32 mouse cellular contexts compared by ENCODE assay signal in the genomic region with DNA sequence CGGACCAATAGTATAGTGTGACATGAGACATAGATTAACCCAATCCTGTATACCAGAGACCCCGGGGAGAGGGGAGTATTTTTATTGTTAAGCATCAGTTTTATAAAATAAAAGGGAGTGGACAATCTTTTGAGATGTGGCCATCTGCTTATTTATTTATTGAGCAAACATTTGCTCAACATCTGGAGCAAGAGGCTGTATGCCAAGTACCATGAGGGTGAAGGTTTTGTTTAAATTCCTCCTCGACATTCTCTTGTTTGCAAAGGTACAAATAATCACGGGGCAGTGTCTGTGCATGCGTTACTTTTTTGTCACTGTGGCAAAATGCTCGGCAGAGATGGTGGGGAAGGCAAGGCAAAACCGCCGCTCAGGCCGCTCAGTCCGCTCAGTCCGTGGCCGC. TPM values are rescaled to one million over a fixed set of nuclear protein-coding genes. Genes with fewer than 3 reads are reported as not detected.
DNase-seq lines count a peak whose midpoint lies in the region; ATAC-seq and TF ChIP-seq lines count a peak whose summit lies in the region.
"Had no signal": no experiment of that assay in that cellular context is flagged by ENCODE, and none has a peak within 500 bp of the region (broad histone marks: within the 10 kb centered on the region; RNA-seq: fewer than 3 reads in every experiment).

No protein-coding gene starts in this region.

- H3K36me3 ChIP-seq in liver, adult 2 months (ENCODE audit: control insufficient read depth, insufficient read depth, low read length): no peaks in the 10 kb centered on the region
- H3K36me3 ChIP-seq in liver, embryonic 12.5 days: no peaks in the 10 kb centered on the region
- no peaks in the 10 kb centered on the region for H3K36me3 ChIP-seq in lung, embryonic 16.5 days (ENCODE audit: control insufficient read depth, insufficient read depth, low read length)
- H3K36me3 ChIP-seq: embryonic facial prominence, embryonic 13.5 days; embryonic facial prominence, embryonic 15.5 days; forebrain, embryonic 10.5 days; forebrain, embryonic 12.5 days had no signal

- H3K4me1 ChIP-seq in liver, adult 2 months (ENCODE audit: control insufficient read depth, insufficient read depth, low read length): peaks cover 3% of the 10 kb centered on the region; the same call in 1 of the 2 replicates
- H3K4me1 ChIP-seq in liver, embryonic 12.5 days: no peaks in the 10 kb centered on the region
- H3K4me1 ChIP-seq in lung, embryonic 16.5 days (replicated peaks; ENCODE audit: control insufficient read depth, insufficient read depth, low read length): no peaks in the 10 kb centered on the region; the same call in 1 of the 2 replicates
- H3K4me1 ChIP-seq: embryonic facial prominence, embryonic 13.5 days; forebrain, embryonic 12.5 days had no signal

- no peaks in the 10 kb centered on the region for H3K27me3 ChIP-seq in liver, adult 2 months (ENCODE audit: control insufficient read depth, insufficient read depth, low read length)
- H3K27me3 ChIP-seq in liver, embryonic 12.5 days (replicated peaks): no peaks in the 10 kb centered on the region
- no peaks in the 10 kb centered on the region for H3K27me3 ChIP-seq in lung, embryonic 16.5 days (ENCODE audit: control insufficient read depth, insufficient read depth, low read depth, low read length)
- H3K27me3 ChIP-seq: embryonic facial prominence, embryonic 13.5 days; embryonic facial prominence, embryonic 15.5 days; Patski had no signal

- no peak for TF ChIP-seq CTCF in liver, adult 2 months (IDR thresholded peaks at IDR 0.05; ENCODE audit: low read depth, low read length)

- 60% methylated on average over 12 of the region's 12 CpGs for WGBS in liver, adult 2 months
- WGBS in liver, embryonic 12.5 days (ENCODE audit: insufficient replicate concordance): 74% methylated on average over 12 of the region's 12 CpGs
- WGBS in lung, embryonic 16.5 days: 58% methylated on average over 12 of the region's 12 CpGs

- no peaks in the 10 kb centered on the region for H3K9me3 ChIP-seq in liver, embryonic 12.5 days (replicated peaks)
- H3K9me3 ChIP-seq in lung, embryonic 16.5 days (ENCODE audit: control insufficient read depth, low read length): no peaks in the 10 kb centered on the region; the same call in 1 of the 2 replicates
- H3K9me3 ChIP-seq: embryonic facial prominence, embryonic 13.5 days; embryonic facial prominence, embryonic 15.5 days; forebrain, embryonic 10.5 days; forebrain, embryonic 12.5 days had no signal

- no peak overlapping the region for H3K4me2 ChIP-seq in liver, embryonic 12.5 days
- H3K4me2 ChIP-seq in lung, embryonic 16.5 days (ENCODE audit: low read depth, low read length): no peak overlapping the region
- H3K4me2 ChIP-seq: embryonic facial prominence, embryonic 13.5 days; embryonic facial prominence, embryonic 15.5 days; forebrain, embryonic 12.5 days had no signal

- no peaks in the 10 kb centered on the region for H3K79me2 ChIP-seq in liver, adult 2 months (ENCODE audit: control insufficient read depth, insufficient read depth, low read length)

- ATAC-seq in liver, embryonic 12.5 days: no peak
- ATAC-seq in lung, embryonic 16.5 days (ENCODE audit: low read depth): no peak
- ATAC-seq in CD4-positive, CD25-positive, alpha-beta regulatory T cell, adult 4 months: no peak
- ATAC-seq: activated CD4-positive, CD25-positive, alpha-beta regulatory T cell, adult 4 months; forebrain, embryonic 14.5 days; forebrain, embryonic 16.5 days; Patski had no signal

- H3K9ac ChIP-seq in liver, adult 2 months (ENCODE audit: low read depth, low read length): no peak overlapping the region
- H3K9ac ChIP-seq in liver, embryonic 12.5 days: no peak overlapping the region
- no peak overlapping the region for H3K9ac ChIP-seq in lung, embryonic 16.5 days (ENCODE audit: low read length)
- H3K9ac ChIP-seq: embryonic facial prominence, embryonic 13.5 days; embryonic facial prominence, embryonic 15.5 days; forebrain, embryonic 12.5 days had no signal

- peak; percentile 69 for DNase-seq in liver, adult 2 months (ENCODE audit: extremely low read depth, low read depth, low spot score)
- no peak for DNase-seq in lung, postnatal 4 days
- peak; percentile 54 for DNase-seq in NIH3T3 (ENCODE audit: low read depth)
- no peak for DNase-seq in thymus, postnatal 10 days (ENCODE audit: low spot score in 2 of 2)
- DNase-seq: adrenal gland, adult 2 months; adrenal gland, postnatal 10 days; adrenal gland, postnatal 25 days; B cell, adult 2 months; cerebellum, adult 11 months; cerebellum, adult 18-20 months; cerebellum, adult 8-10 months; cerebellum, adult 9-11 months; cerebellum, postnatal 36 days; embryo, embryonic 11 days had no signal

- H3K27ac ChIP-seq in liver, adult 2 months (replicated peaks; ENCODE audit: insufficient read depth, low read depth, low read length): no peak overlapping the region
- H3K27ac ChIP-seq in liver, embryonic 12.5 days: no peak overlapping the region
- 0 out of 2 replicates have a peak overlapping the region, but pooled peaks have one; percentile 16 for H3K27ac ChIP-seq in lung, embryonic 16.5 days (ENCODE audit: low read length)
- H3K27ac ChIP-seq: embryonic facial prominence, embryonic 13.5 days; embryonic facial prominence, embryonic 15.5 days; forebrain, embryonic 10.5 days; forebrain, embryonic 12.5 days had no signal

- no peak for TF ChIP-seq POLR2A in liver, adult 2 months (IDR thresholded peaks at IDR 0.05; ENCODE audit: extremely low read depth, insufficient read depth, low read length)

- no peak overlapping the region for H3K4me3 ChIP-seq in liver, adult 2 months (ENCODE audit: insufficient read depth, low read depth, low read length)
- no peak overlapping the region for H3K4me3 ChIP-seq in liver, embryonic 12.5 days
- no peak overlapping the region for H3K4me3 ChIP-seq in lung, embryonic 16.5 days (ENCODE audit: low read length)
- H3K4me3 ChIP-seq: embryonic facial prominence, embryonic 13.5 days; embryonic facial prominence, embryonic 15.5 days; erythroblast, embryonic 14.5 days; forebrain, embryonic 10.5 days; forebrain, embryonic 12.5 days had no signal

RNA-seq across cellular contexts. Expression of gene Olfml3, which starts 32.4 kb away (rescaled TPM):
- total RNA-seq in liver, adult 2 months (2014; rRNA removed): 1.3 and 1.7 TPM in 2 replicates
- polyA plus RNA-seq in liver, adult 2 months (2012; rRNA removed): 1.5 and 2.0 TPM in 2 replicates
- 3.3 and 3.4 TPM in 2 replicates for polyA plus RNA-seq in liver, embryonic 12.5 days (2016; fragmentation: Nextera tagmentation; extraction: Ambion mirVana)
- polyA plus RNA-seq in lung, embryonic 16.5 days (2015; fragmentation: Nextera tagmentation; extraction: Ambion mirVana): 83.8 and 84.9 TPM in 2 replicates
- polyA plus RNA-seq in CD4-positive, CD25-positive, alpha-beta regulatory T cell, adult 4 months (2017; shearing (Covaris generic)): under 1 TPM; 0.34 to 0.78 TPM

RNA-seq across cellular contexts. Expression of gene Gm10964, which starts 33.7 kb away (rescaled TPM):
- total RNA-seq in liver, adult 2 months (2014; rRNA removed): not detected in 2 replicates
- not detected in 2 replicates for polyA plus RNA-seq in liver, adult 2 months (2012; rRNA removed)
- polyA plus RNA-seq in liver, embryonic 12.5 days (2016; fragmentation: Nextera tagmentation; extraction: Ambion mirVana): not detected in 2 replicates
- polyA plus RNA-seq in lung, embryonic 16.5 days (2015; fragmentation: Nextera tagmentation; extraction: Ambion mirVana): not detected in 2 replicates
- not detected for polyA plus RNA-seq in CD4-positive, CD25-positive, alpha-beta regulatory T cell, adult 4 months (2017; shearing (Covaris generic))
- total RNA-seq: adrenal gland, adult 2 months; adrenal gland, postnatal 10 days; adrenal gland, postnatal 25 days; adrenal gland, postnatal 4 days; common myeloid progenitor, adult 5-6 weeks; ES-E14; MEL had no signal
- polyA plus RNA-seq: activated CD4-positive, CD25-positive, alpha-beta regulatory T cell, adult 4 months; adrenal gland, adult 2 months; brain, embryonic 14.5 days; embryonic facial prominence, embryonic 11.5 days; embryonic facial prominence, embryonic 13.5 days; embryonic facial prominence, embryonic 15.5 days; erythroblast, embryonic 14.5 days; forebrain, embryonic 10.5 days; forebrain, embryonic 12.5 days; forebrain, embryonic 14.5 days; forebrain, embryonic 16.5 days; Patski had no signal

RNA-seq across cellular contexts. Expression of gene Atg4a-ps, which starts 59.6 kb away (rescaled TPM):
- 0.18 TPM in 1 of 2 replicates, not detected in the other for total RNA-seq in liver, adult 2 months (2014; rRNA removed)
- polyA plus RNA-seq in liver, adult 2 months (2012; rRNA removed): not detected in 2 replicates
- 0.11 TPM in 2 replicates for polyA plus RNA-seq in liver, embryonic 12.5 days (2016; fragmentation: Nextera tagmentation; extraction: Ambion mirVana)
- polyA plus RNA-seq in lung, embryonic 16.5 days (2015; fragmentation: Nextera tagmentation; extraction: Ambion mirVana): 0.09 and 0.13 TPM in 2 replicates
- polyA plus RNA-seq in CD4-positive, CD25-positive, alpha-beta regulatory T cell, adult 4 months (2017; shearing (Covaris generic)): 1 to 10 TPM; 1.2 to 2.4 TPM
- polyA plus RNA-seq: adrenal gland, adult 2 months; erythroblast, embryonic 14.5 days had no signal

Comparison
In these comparisons a context has a peak if more than half of its experiments do, and no peak if none do; other contexts are left out.
1. DNase-seq: peak in liver, adult 2 months (single experiment) and NIH3T3 (single experiment); none in lung, postnatal 4 days (0 of 2) and thymus, postnatal 10 days (0 of 2).
2. RNA of gene Olfml3, which starts 32.4 kb away (polyA plus RNA-seq): 83.8 to 84.9 TPM in lung, embryonic 16.5 days; 3.3 to 3.4 TPM in liver, embryonic 12.5 days, 1.5 to 2.0 TPM in liver, adult 2 months and 0.34 to 0.78 TPM in CD4-positive, CD25-positive, alpha-beta regulatory T cell, adult 4 months; every median in the first group is over 10 times any median in the second.